Mouse (Mus musculus): ENCODE results near the gene Zfp352. TPM values are rescaled to one million over a fixed set of nuclear protein-coding genes. Genes with fewer than 3 reads are reported as not detected.

Zfp352 gene
- not detected for polyA plus RNA-seq (2012; fragmentation: generic; extraction: Trizol)

DNA sequence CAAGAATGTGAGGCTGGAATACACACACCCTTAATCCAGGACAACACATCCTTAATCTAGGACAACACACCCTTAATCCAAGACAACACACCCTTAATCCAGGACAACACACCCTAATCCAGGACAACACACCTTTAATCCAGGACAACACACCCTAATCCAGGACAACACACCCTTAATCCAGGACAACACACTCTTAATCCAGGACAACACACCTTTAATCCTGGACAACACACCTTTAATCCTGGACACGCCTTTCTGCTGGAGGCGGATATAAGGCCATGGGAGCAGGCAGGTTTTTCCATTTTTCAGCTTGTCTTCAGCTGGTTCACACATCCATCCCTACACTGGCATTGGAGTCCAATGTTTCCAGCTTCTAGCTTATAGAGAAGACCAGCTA is at the start of gene Zfp352:
TSS of gene Zfp352 (plus strand) at position 301 of the 400 bp plus-strand sequence.

Data from C3H10T1/2 (cell line).